Comparison of ENCODE assay signal across 17 mouse cellular contexts in the genomic region with DNA sequence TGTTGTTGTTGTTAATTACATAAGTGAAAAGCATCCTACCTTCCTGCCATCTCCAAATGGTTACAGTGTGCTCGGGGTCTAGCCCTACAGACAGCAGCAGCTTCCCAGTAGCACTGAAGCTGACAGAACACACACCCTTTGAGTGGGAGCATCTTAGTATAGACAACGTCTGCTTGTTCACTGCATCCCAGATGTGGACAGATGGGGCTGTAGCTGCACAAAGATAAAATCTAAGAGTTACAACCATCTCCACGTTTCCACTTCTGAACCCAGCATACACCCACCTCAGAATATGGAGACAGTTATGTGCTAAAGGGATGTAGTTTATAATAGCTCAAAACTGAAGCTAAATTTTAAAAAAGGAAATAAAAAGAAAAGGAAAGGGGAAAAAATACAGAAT.
"Had no signal": no experiment of that assay in that cellular context is flagged by ENCODE, and none has a peak within 500 bp of the region (broad histone marks: within the 10 kb centered on the region; RNA-seq: fewer than 3 reads in every experiment).

No protein-coding gene starts in this region.

- H3K4me3 ChIP-seq: lung, embryonic 15.5 days; megakaryocyte, embryonic 14.5 days; midbrain, embryonic 13.5 days; midbrain, embryonic 15.5 days; neural tube, embryonic 12.5 days; stomach, embryonic 15.5 days had no signal

- ATAC-seq: liver, postnatal 0 days; lung, postnatal 0 days; midbrain, embryonic 13.5 days; midbrain, embryonic 15.5 days had no signal

- DNase-seq: liver, postnatal 0 days; lung, adult 2 months; lung, postnatal 14 days; lung, postnatal 36 days; right cerebral cortex, postnatal 14 days; thymus, adult 18-20 months; thymus, postnatal 14 days; thymus, postnatal 36 days had no signal

- H3K27ac ChIP-seq: lung, embryonic 15.5 days; macrophage; midbrain, embryonic 13.5 days; midbrain, embryonic 15.5 days; neural tube, embryonic 12.5 days; stomach, embryonic 15.5 days; stomach, postnatal 0 days had no signal
